Mouse (Mus musculus): ENCODE measurements at regions not wholly inside any gene's neighbourhood (a gene's known extent, or its start where the extent isn't known, plus 50 kb on each side); places are given as distances from the start of the nearest gene placed in this dataset.

DNA sequence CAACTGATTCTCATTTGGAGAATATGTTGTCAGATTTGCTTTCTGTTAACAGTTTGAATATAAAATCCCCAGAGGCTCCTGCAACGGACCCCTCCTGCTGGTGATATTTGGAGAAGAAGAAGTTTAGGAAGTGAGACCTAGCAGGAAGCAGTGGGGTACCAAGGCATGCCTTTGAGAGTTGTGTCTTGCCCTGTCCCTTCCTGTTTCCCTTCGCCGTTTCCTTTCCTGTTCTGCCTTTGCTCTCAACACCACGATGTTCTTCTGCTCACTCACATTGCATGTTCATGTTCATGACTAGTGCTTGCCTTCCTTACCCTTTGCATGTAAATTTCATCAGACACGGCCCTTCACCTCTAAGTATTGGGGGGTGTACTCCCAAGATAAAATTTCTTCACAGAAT lies 254.0 kb downstream of the Tle4 start:
- Histone ChIP-seq H3K4me3 (ENCODE audit: low read depth, low read length) (no peak overlapping the region), H3K27ac (ENCODE audit: low read depth, low read length) (no peak overlapping the region), H3K9me3 (ENCODE audit: control insufficient read depth, low read length) (no peaks in the 10 kb centered on the region), H3K4me2 (replicated peaks; ENCODE audit: low read depth, low read length) (no peak overlapping the region), H3K9ac (ENCODE audit: low read depth, low read length) (no peak overlapping the region), H3K4me1 (replicated peaks; ENCODE audit: control insufficient read depth, insufficient read depth, low read length) (no peaks in the 10 kb centered on the region), H3K36me3 (ENCODE audit: control insufficient read depth, insufficient read depth, low read length) (no peaks in the 10 kb centered on the region), H3K27me3 (ENCODE audit: control insufficient read depth, insufficient read depth, low read length) (no peaks in the 10 kb centered on the region)
- ATAC-seq (ENCODE audit: low FRiP score): no peak
- WGBS: 71% methylated on average over 5 of the region's 5 CpGs
- no peak for DNase-seq (ENCODE audit: low spot score)

DNA sequence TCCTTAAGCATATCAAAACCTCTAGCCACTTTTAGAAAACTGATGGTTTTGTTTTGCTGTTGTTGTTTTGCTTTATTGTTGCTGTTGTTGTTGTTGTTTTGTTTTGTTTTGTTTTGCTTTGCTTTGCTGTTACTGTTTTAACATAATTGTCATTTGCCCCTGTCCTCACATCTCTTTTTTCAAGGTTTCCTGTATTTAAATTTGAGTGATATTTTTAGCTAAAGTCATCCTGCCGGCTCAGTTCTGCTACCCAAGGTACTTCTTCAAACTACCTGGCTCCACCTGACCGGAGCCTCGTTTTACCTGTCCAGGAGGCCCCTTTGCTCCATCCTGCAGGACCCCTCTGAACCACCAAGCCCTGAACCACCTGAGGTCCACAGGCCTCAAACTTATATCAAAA lies 253.4 kb downstream of the Tle4 start:
- Histone ChIP-seq H3K9ac (ENCODE audit: low read depth, low read length) (no peak overlapping the region), H3K4me3 (ENCODE audit: low read depth, low read length) (no peak overlapping the region), H3K27me3 (ENCODE audit: control insufficient read depth, insufficient read depth, low read length) (no peaks in the 10 kb centered on the region), H3K4me2 (replicated peaks; ENCODE audit: low read depth, low read length) (no peak overlapping the region), H3K4me1 (replicated peaks; ENCODE audit: control insufficient read depth, insufficient read depth, low read length) (no peaks in the 10 kb centered on the region), H3K9me3 (ENCODE audit: control insufficient read depth, low read length) (no peaks in the 10 kb centered on the region), H3K27ac (ENCODE audit: low read depth, low read length) (no peak overlapping the region), H3K36me3 (ENCODE audit: control insufficient read depth, insufficient read depth, low read length) (no peaks in the 10 kb centered on the region)
- DNase-seq (ENCODE audit: low spot score): no peak
- 96% methylated on average over 3 of the region's 3 CpGs for WGBS
- ATAC-seq (ENCODE audit: low FRiP score): no peak

DNA sequence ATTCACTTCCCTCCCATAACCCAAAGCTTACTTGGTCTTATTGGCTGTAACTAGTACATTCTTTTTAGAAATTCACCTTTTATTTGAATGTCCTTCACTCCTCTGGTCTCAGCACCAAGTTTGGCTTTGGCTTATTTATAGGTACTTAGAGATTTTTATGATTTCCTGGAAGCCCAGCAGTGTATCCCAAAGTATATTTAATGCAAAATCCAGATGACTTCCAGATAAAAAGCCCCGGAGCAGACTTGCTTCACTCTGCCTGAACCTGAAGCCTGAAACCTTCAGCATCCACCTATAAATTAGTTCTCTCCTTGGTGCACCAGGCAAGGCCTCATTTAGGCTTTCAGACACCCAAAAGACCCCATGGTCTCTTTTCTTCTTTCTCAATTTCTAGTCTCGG lies 250.8 kb downstream of the Tle4 start:
- no peaks in the 10 kb centered on the region for H3K9me3 ChIP-seq (ENCODE audit: control insufficient read depth, low read length)
- no peaks in the 10 kb centered on the region for H3K27me3 ChIP-seq (ENCODE audit: control insufficient read depth, insufficient read depth, low read length)
- no peak overlapping the region for H3K4me2 ChIP-seq (replicated peaks; ENCODE audit: low read depth, low read length)
- H3K4me3 ChIP-seq (ENCODE audit: low read depth, low read length): no peak overlapping the region
- DNase-seq (ENCODE audit: low spot score) (no peak), ATAC-seq (ENCODE audit: low FRiP score) (no peak)
- no peaks in the 10 kb centered on the region for H3K4me1 ChIP-seq (replicated peaks; ENCODE audit: control insufficient read depth, insufficient read depth, low read length)
- WGBS: 58% methylated on average over 2 of the region's 2 CpGs
- H3K9ac ChIP-seq (ENCODE audit: low read depth, low read length): no peak overlapping the region
- H3K27ac ChIP-seq (ENCODE audit: low read depth, low read length): no peak overlapping the region
- H3K36me3 ChIP-seq (ENCODE audit: control insufficient read depth, insufficient read depth, low read length): no peaks in the 10 kb centered on the region

DNA sequence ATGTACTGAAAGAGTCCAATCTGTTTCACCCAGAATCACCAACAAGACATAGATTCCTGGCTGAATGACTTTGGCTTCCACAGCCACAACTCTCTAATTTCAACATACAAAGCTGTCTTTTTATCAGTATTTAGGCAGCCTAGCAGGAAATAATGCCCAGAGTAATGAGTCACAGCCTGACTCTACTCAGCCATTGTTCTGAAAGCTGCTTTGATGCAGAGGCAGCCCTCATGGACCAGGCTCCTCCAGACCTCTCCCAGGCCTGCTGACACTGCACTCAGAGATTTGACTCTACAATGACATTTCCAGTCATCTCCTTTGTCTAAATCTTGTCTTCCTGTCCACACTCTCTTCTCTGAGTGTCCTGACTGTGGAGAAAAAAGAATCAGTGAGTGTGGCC lies 250.4 kb downstream of the Tle4 start:
- H3K4me2 ChIP-seq (replicated peaks; ENCODE audit: low read depth, low read length): no peak overlapping the region
- H3K4me3 ChIP-seq (ENCODE audit: low read depth, low read length): no peak overlapping the region
- H3K9ac ChIP-seq (ENCODE audit: low read depth, low read length): no peak overlapping the region
- no peak overlapping the region for H3K27ac ChIP-seq (ENCODE audit: low read depth, low read length)
- H3K9me3 ChIP-seq (ENCODE audit: control insufficient read depth, low read length): no peaks in the 10 kb centered on the region
- H3K4me1 ChIP-seq (replicated peaks; ENCODE audit: control insufficient read depth, insufficient read depth, low read length): no peaks in the 10 kb centered on the region
- no peak for ATAC-seq (ENCODE audit: low FRiP score)
- no peaks in the 10 kb centered on the region for H3K27me3 ChIP-seq (ENCODE audit: control insufficient read depth, insufficient read depth, low read length)
- no peak for DNase-seq (ENCODE audit: low spot score)
- no peaks in the 10 kb centered on the region for H3K36me3 ChIP-seq (ENCODE audit: control insufficient read depth, insufficient read depth, low read length)

DNA sequence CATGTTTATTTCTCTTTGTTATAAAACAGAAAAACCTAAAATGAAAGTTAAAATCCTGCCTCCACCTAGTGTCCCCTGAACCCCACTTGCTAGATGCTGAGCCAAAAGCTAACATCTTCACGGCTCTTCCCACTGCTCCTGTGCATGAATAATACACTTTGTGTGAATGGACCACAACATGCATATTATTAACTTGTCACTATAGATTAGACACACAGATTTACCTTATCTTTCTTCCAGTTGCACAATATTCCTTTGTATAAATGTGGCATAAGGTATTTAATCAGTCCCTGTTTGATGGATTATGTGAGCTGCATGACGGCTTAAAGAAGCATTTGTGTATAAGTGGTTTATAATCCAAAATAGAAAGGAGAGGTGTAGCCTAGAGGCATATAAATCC lies 248.1 kb downstream of the Tle4 start:
- ATAC-seq (ENCODE audit: low FRiP score) (no peak), DNase-seq (ENCODE audit: low spot score) (no peak)
- no peaks in the 10 kb centered on the region for H3K36me3 ChIP-seq (ENCODE audit: control insufficient read depth, insufficient read depth, low read length)
- H3K27me3 ChIP-seq (ENCODE audit: control insufficient read depth, insufficient read depth, low read length): no peaks in the 10 kb centered on the region
- H3K4me1 ChIP-seq (replicated peaks; ENCODE audit: control insufficient read depth, insufficient read depth, low read length): no peaks in the 10 kb centered on the region
- H3K9me3 ChIP-seq (ENCODE audit: control insufficient read depth, low read length): no peaks in the 10 kb centered on the region
- no peak overlapping the region for H3K4me3 ChIP-seq (ENCODE audit: low read depth, low read length)
- H3K4me2 ChIP-seq (replicated peaks; ENCODE audit: low read depth, low read length): no peak overlapping the region
- WGBS: 76% methylated on average over 2 of the region's 2 CpGs
- no peak overlapping the region for H3K9ac ChIP-seq (ENCODE audit: low read depth, low read length)
- no peak overlapping the region for H3K27ac ChIP-seq (ENCODE audit: low read depth, low read length)

DNA sequence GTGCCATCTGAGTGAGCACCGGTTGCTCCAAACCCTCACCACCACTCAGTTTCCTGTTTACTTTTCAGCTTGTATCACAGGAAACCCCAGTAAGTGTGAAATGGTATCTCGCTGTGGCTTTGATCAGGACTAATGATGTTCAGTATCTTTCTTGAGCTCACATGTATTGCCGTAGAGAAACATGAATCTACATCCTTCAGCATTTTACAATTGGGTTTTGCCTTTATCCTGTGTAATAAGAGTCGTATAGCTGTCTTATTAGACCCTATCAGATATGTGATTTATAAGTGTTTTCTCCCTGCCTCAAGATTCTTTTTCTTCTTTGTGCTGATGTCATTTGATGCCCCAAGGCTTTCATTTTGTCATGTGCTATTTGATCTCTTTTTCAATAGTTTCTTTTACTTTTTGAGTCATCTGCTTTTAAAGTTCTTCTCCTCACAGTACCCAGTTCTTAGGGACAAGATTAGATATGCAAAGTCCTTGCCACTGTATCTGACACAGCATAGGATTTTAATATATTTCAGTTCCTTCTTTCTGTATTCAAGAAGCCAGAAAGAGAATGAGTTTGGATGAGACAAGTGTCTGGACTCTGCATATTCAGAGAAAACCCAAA lies 246.0 kb downstream of the Tle4 start:
- H3K4me1 ChIP-seq (replicated peaks; ENCODE audit: control insufficient read depth, insufficient read depth, low read length): no peaks in the 10 kb centered on the region
- no peak overlapping the region for H3K4me2 ChIP-seq (replicated peaks; ENCODE audit: low read depth, low read length)
- no peak overlapping the region for H3K27ac ChIP-seq (ENCODE audit: low read depth, low read length)
- ATAC-seq (ENCODE audit: low FRiP score) (no peak), DNase-seq (ENCODE audit: low spot score) (no peak)
- no peak overlapping the region for H3K4me3 ChIP-seq (ENCODE audit: low read depth, low read length)
- H3K9me3 ChIP-seq (ENCODE audit: control insufficient read depth, low read length): no peaks in the 10 kb centered on the region
- no peaks in the 10 kb centered on the region for H3K36me3 ChIP-seq (ENCODE audit: control insufficient read depth, insufficient read depth, low read length)
- no peak overlapping the region for H3K9ac ChIP-seq (ENCODE audit: low read depth, low read length)
- no peaks in the 10 kb centered on the region for H3K27me3 ChIP-seq (ENCODE audit: control insufficient read depth, insufficient read depth, low read length)
- WGBS: 77% methylated on average over 4 of the region's 4 CpGs

DNA sequence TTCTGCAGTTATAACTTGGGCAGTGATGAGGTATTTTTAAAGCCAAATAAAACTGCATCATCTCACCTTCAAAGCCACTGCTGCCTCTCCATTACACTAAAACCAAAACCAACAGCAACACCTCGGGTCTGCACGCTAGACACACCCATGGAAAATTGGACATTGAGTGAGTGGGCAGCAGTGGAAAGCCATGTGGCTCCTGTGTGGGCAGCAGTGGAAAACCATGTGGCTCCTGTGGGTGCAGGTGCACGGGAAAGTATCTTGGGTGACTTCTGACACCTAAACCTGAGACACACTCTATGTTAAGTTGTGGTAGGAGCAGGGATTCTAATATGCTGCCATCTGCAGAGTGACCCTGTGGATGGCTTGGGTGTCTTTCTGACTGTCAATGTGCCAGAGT lies 245.3 kb downstream of the Tle4 start:
- no peaks in the 10 kb centered on the region for H3K9me3 ChIP-seq (ENCODE audit: control insufficient read depth, low read length)

DNA sequence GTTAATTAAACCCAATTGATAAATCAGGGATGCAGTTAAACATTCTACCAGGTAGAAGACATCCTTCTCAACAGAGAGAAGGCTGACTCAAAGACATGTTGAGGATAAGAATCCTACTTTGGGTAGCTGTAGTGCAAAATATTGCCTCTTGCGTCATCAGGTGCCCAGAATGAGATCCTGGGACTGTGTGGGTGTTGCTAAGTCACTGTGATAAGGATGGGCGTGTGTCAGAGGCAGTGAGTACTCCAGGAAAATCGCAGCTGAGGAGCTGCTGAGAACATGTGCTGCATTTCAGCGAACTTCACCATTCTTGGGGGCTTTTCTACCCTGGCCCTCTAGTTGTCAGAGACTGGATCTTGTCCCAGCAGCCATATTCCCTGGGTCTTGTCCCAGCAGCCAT lies 244.7 kb downstream of the Tle4 start:
- ATAC-seq (ENCODE audit: low FRiP score) (no peak), DNase-seq (ENCODE audit: low spot score) (no peak)
- Histone ChIP-seq H3K27me3 (ENCODE audit: control insufficient read depth, insufficient read depth, low read length) (no peaks in the 10 kb centered on the region), H3K27ac (ENCODE audit: low read depth, low read length) (no peak overlapping the region), H3K4me2 (replicated peaks; ENCODE audit: low read depth, low read length) (no peak overlapping the region), H3K4me3 (ENCODE audit: low read depth, low read length) (no peak overlapping the region), H3K36me3 (ENCODE audit: control insufficient read depth, insufficient read depth, low read length) (no peaks in the 10 kb centered on the region), H3K9ac (ENCODE audit: low read depth, low read length) (no peak overlapping the region), H3K9me3 (ENCODE audit: control insufficient read depth, low read length) (no peaks in the 10 kb centered on the region), H3K4me1 (replicated peaks; ENCODE audit: control insufficient read depth, insufficient read depth, low read length) (no peaks in the 10 kb centered on the region)
- WGBS: 82% methylated on average over 4 of the region's 4 CpGs

More for the DNA sequence above, 245.3 kb downstream of the Tle4 start:
- Histone ChIP-seq H3K27me3 (ENCODE audit: control insufficient read depth, insufficient read depth, low read length) (no peaks in the 10 kb centered on the region), H3K4me3 (ENCODE audit: low read depth, low read length) (no peak overlapping the region), H3K36me3 (ENCODE audit: control insufficient read depth, insufficient read depth, low read length) (no peaks in the 10 kb centered on the region), H3K27ac (ENCODE audit: low read depth, low read length) (no peak overlapping the region), H3K4me1 (replicated peaks; ENCODE audit: control insufficient read depth, insufficient read depth, low read length) (no peaks in the 10 kb centered on the region), H3K4me2 (replicated peaks; ENCODE audit: low read depth, low read length) (no peak overlapping the region), H3K9ac (ENCODE audit: low read depth, low read length) (no peak overlapping the region)
- no peak for DNase-seq (ENCODE audit: low spot score)
- no peak for ATAC-seq (ENCODE audit: low FRiP score)
- WGBS: 99% methylated on average over 3 of the region's 3 CpGs

DNA sequence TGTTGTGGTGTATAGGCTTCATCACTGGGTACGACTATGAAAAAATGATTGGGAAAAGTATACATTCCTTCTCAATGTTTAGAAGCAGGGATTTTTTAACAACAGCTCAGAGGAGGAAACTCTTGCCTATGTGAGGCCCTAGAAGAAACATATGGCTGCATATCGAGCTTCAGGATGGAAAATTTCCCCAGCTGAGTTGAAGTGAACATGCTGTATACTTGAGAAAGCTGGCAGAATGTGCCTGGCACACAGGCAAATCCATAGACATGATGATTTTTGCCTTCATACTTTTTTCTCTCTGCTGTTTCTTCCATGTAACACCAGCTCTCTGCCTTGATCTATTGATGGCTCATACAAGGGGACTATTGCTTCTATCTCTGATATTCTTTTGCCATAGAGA lies 242.7 kb downstream of the Tle4 start:
- H3K4me1 ChIP-seq (replicated peaks; ENCODE audit: control insufficient read depth, insufficient read depth, low read length): no peaks in the 10 kb centered on the region
- ATAC-seq (ENCODE audit: low FRiP score) (no peak), DNase-seq (ENCODE audit: low spot score) (no peak)
- H3K27ac ChIP-seq (ENCODE audit: low read depth, low read length): no peak overlapping the region
- no peaks in the 10 kb centered on the region for H3K27me3 ChIP-seq (ENCODE audit: control insufficient read depth, insufficient read depth, low read length)
- no peaks in the 10 kb centered on the region for H3K9me3 ChIP-seq (ENCODE audit: control insufficient read depth, low read length)
- 86% methylated on average over 2 of the region's 2 CpGs for whole genome bisulfite sequencing
- no peak overlapping the region for H3K9ac ChIP-seq (ENCODE audit: low read depth, low read length)
- no peak overlapping the region for H3K4me2 ChIP-seq (replicated peaks; ENCODE audit: low read depth, low read length)
- no peaks in the 10 kb centered on the region for H3K36me3 ChIP-seq (ENCODE audit: control insufficient read depth, insufficient read depth, low read length)
- H3K4me3 ChIP-seq (ENCODE audit: low read depth, low read length): no peak overlapping the region
